Mouse (Mus musculus) heart, embryonic 16.5 days (tissue): ENCODE measurements around the gene Leng9. TPM values are rescaled to one million over a fixed set of nuclear protein-coding genes. Genes with fewer than 3 reads are reported as not detected.

Experiments
- ATAC-seq: fragments of 200-750 bp; cut with Nextera tagmentation; replicated peaks from 2 replicates; pipeline ENCODE4 v1.8.0; 2017; ENCODE audit warnings: moderate number of reproducible peaks; ENCODE audit not compliant: insufficient read depth, low FRiP score; ENCODE audit errors: extremely low read depth
- H3K27ac ChIP-seq: fragments of 300-500 bp; sonication (generic); 2 replicates; pipeline ENCODE4 v1.5.1; 2014; ENCODE audit warnings: mild to moderate bottlenecking, low read length, control low read depth, moderate library complexity
- H3K27me3 ChIP-seq: fragments of 300-500 bp; sonication (generic); 2 replicates; pipeline ENCODE4 v1.6.1; 2014; ENCODE audit warnings: low read length, mixed read lengths; ENCODE audit not compliant: control insufficient read depth, insufficient read depth
- H3K36me3 ChIP-seq: fragments of 300-500 bp; sonication (generic); 2 replicates; pipeline ENCODE4 v1.6.1; 2014; ENCODE audit not compliant: control insufficient read depth, insufficient read depth
- H3K4me1 ChIP-seq: fragments of 300-500 bp; sonication (generic); 2 replicates; pipeline ENCODE4 v1.6.1; 2014; ENCODE audit warnings: low read length, mixed read lengths; ENCODE audit not compliant: control insufficient read depth, insufficient read depth
- H3K4me2 ChIP-seq: fragments of 300-500 bp; sonication (generic); 2 replicates; pipeline ENCODE4 v1.6.1; 2014; ENCODE audit warnings: low read depth, mild to moderate bottlenecking, control low read depth, low read length
- H3K4me3 ChIP-seq: fragments of 300-500 bp; sonication (generic); 2 replicates; pipeline ENCODE4 v1.5.1; 2014; ENCODE audit warnings: mild to moderate bottlenecking, control low read depth, low read length
- H3K9ac ChIP-seq: fragments of 300-500 bp; sonication (generic); 2 replicates; pipeline ENCODE4 v1.6.1; 2014; ENCODE audit warnings: low read length, control low read depth
- H3K9me3 ChIP-seq: fragments of 300-500 bp; sonication (generic); replicated peaks from 2 replicates; pipeline ENCODE4 v1.6.1; 2016; ENCODE audit warnings: low read length; ENCODE audit not compliant: control insufficient read depth
- WGBS: fragments of 180-500 bp; shearing (Covaris S2); extraction: QIAGEN DNeasy Blood & Tissue Kit; methylation state at CpG from one replicate; pipeline ENCODE4 v1.1.7; 2014; 5-methylcytosine and 5-hydroxymethylcytosine counted together
- polyA plus RNA-seq: library from polyadenylated mRNA; unstranded; fragments of >200 nt; fragmentation: Nextera tagmentation; extraction: Ambion mirVana; gene quantifications from 2 replicates; pipeline ENCODE4 v1.2.1, GENCODE M21; 2015

Leng9 gene
- polyA plus RNA-seq, 1 experiment from 2014 or later, result 3.2 TPM

GRCm38 (mm10) chr7:4130686-4131452, 19.3 kb downstream of the Leng9 start:
- H3K36me3 ChIP-seq, result no peaks in the 10 kb centered on the region
- no peak overlapping the region for H3K4me3 ChIP-seq
- H3K4me2 ChIP-seq, result 0 out of 2 replicates have a peak overlapping the region, but pooled peaks have one; percentile 11
- H3K9ac ChIP-seq, result no peak overlapping the region
- no peak overlapping the region for H3K27ac ChIP-seq
- ATAC-seq, result peak; percentile 58
- H3K9me3 ChIP-seq, result no peaks in the 10 kb centered on the region
- no peaks in the 10 kb centered on the region for H3K27me3 ChIP-seq
- WGBS, result 28% methylated on average over 13 of the region's 13 CpGs
- peaks cover 5% of the 10 kb centered on the region for H3K4me1 ChIP-seq

GRCm38 (mm10) chr7:4128860-4129259, 21.3 kb downstream of the Leng9 start:
- H3K4me2 ChIP-seq, result no peak overlapping the region
- H3K36me3 ChIP-seq, result no peaks in the 10 kb centered on the region
- ATAC-seq, result no peak
- H3K9ac ChIP-seq, result peak overlapping the region; percentile 10; the same call in 1 of the 2 replicates
- peaks cover 3% of the 10 kb centered on the region; the same call in 1 of the 2 replicates for H3K4me1 ChIP-seq
- no peaks in the 10 kb centered on the region for H3K27me3 ChIP-seq
- H3K27ac ChIP-seq, result no peak overlapping the region
- no peak overlapping the region for H3K4me3 ChIP-seq
- WGBS, result 35% methylated on average over 6 of the region's 6 CpGs
- H3K9me3 ChIP-seq, result no peaks in the 10 kb centered on the region

GRCm38 (mm10) chr7:4127894-4128293, 22.3 kb downstream of the Leng9 start:
- H3K4me3 ChIP-seq, result no peak overlapping the region
- no peaks in the 10 kb centered on the region for H3K27me3 ChIP-seq
- no peaks in the 10 kb centered on the region for H3K36me3 ChIP-seq
- H3K9me3 ChIP-seq, result no peaks in the 10 kb centered on the region
- no peak overlapping the region for H3K27ac ChIP-seq
- 78% methylated on average over 4 of the region's 4 CpGs for WGBS
- H3K4me1 ChIP-seq, result peaks cover 3% of the 10 kb centered on the region; the same call in 1 of the 2 replicates
- H3K4me2 ChIP-seq, result no peak overlapping the region
- ATAC-seq, result no peak
- H3K9ac ChIP-seq, result no peak overlapping the region

- Histone ChIP-seq H3K36me3 (no peaks in the 10 kb centered on the region), H3K9me3 (no peaks in the 10 kb centered on the region), H3K4me3 (no peak overlapping the region), H3K4me2 (no peak overlapping the region), H3K27ac (no peak overlapping the region), H3K27me3 (no peaks in the 10 kb centered on the region; the same call in 1 of the 2 replicates), H3K9ac (no peak overlapping the region), H3K4me1 (peaks cover 3% of the 10 kb centered on the region; the same call in 1 of the 2 replicates)
- 80% methylated on average over 11 of the region's 11 CpGs for WGBS
- ATAC-seq, result no peak
Observed at GRCm38 (mm10) chr7:4126992-4127785, 23.0 kb downstream of the Leng9 start.

- Histone ChIP-seq H3K36me3 (no peaks in the 10 kb centered on the region), H3K4me3 (no peak overlapping the region), H3K27me3 (peaks cover 9% of the 10 kb centered on the region), H3K9me3 (no peaks in the 10 kb centered on the region), H3K9ac (no peak overlapping the region), H3K27ac (no peak overlapping the region), H3K4me1 (no peaks in the 10 kb centered on the region; the same call in 1 of the 2 replicates), H3K4me2 (no peak overlapping the region)
- 16% methylated on average over 9 of the region's 9 CpGs for WGBS
- ATAC-seq, result no peak
Observed at GRCm38 (mm10) chr7:4125306-4125705, 24.9 kb downstream of the Leng9 start.

GRCm38 (mm10) chr7:4124856-4125255, 25.3 kb downstream of the Leng9 start:
- no peak overlapping the region for H3K27ac ChIP-seq
- peaks cover 13% of the 10 kb centered on the region for H3K27me3 ChIP-seq
- H3K4me1 ChIP-seq, result no peaks in the 10 kb centered on the region; the same call in 1 of the 2 replicates
- H3K4me2 ChIP-seq, result peak overlapping the region; percentile 24; the same call in 1 of the 2 replicates
- WGBS, result 19% methylated on average over 5 of the region's 5 CpGs
- H3K4me3 ChIP-seq, result no peak overlapping the region
- no peak overlapping the region for H3K9ac ChIP-seq
- no peaks in the 10 kb centered on the region for H3K9me3 ChIP-seq
- H3K36me3 ChIP-seq, result no peaks in the 10 kb centered on the region
- no peak for ATAC-seq

- Histone ChIP-seq H3K4me1 (peaks cover 2% of the 10 kb centered on the region), H3K4me2 (peak overlapping the region; percentile 24; the same call in 1 of the 2 replicates), H3K9me3 (no peaks in the 10 kb centered on the region), H3K27me3 (peaks cover 18% of the 10 kb centered on the region), H3K27ac (no peak overlapping the region), H3K9ac (no peak overlapping the region), H3K4me3 (no peak overlapping the region), H3K36me3 (no peaks in the 10 kb centered on the region)
- 4% methylated on average over 10 of the region's 10 CpGs for WGBS
- ATAC-seq, result no peak; the same call in 1 of the 2 replicates
Observed at GRCm38 (mm10) chr7:4124315-4124759, 25.8 kb downstream of the Leng9 start.

GRCm38 (mm10) chr7:4123732-4124131, 26.4 kb downstream of the Leng9 start:
- Histone ChIP-seq H3K4me1 (peaks cover 5% of the 10 kb centered on the region), H3K27ac (no peak overlapping the region), H3K9ac (no peak overlapping the region), H3K9me3 (no peaks in the 10 kb centered on the region), H3K36me3 (no peaks in the 10 kb centered on the region), H3K4me2 (no peak overlapping the region), H3K4me3 (no peak overlapping the region), H3K27me3 (peaks cover 24% of the 10 kb centered on the region)
- 73% methylated on average over 1 of the region's 1 CpGs for WGBS
- ATAC-seq, result no peak

- WGBS, result 70% methylated on average over 10 of the region's 10 CpGs
- no peak overlapping the region for H3K4me3 ChIP-seq
- no peak overlapping the region for H3K9ac ChIP-seq
- H3K36me3 ChIP-seq, result no peaks in the 10 kb centered on the region
- no peak overlapping the region for H3K27ac ChIP-seq
- H3K9me3 ChIP-seq, result no peaks in the 10 kb centered on the region
- no peak overlapping the region for H3K4me2 ChIP-seq
- peaks cover 5% of the 10 kb centered on the region for H3K4me1 ChIP-seq
- H3K27me3 ChIP-seq, result peaks cover 28% of the 10 kb centered on the region
- ATAC-seq, result no peak
Observed at GRCm38 (mm10) chr7:4122783-4123182, 27.4 kb downstream of the Leng9 start.
